Mouse (Mus musculus) heart, postnatal 0 days (tissue): ENCODE results near the gene Stxbp6. TPM values are rescaled to one million over a fixed set of nuclear protein-coding genes. Genes with fewer than 3 reads are reported as not detected.
"Not testable (repeated sequence)": the region's sequence is repeated elsewhere in the genome, so short reads cannot be mapped to it uniquely, and the experiment has no call there.

Experiments used
- ATAC-seq: fragments of 200-750 bp; cut with Nextera tagmentation; 2 replicates; pipeline ENCODE4 v1.8.0; 2017; ENCODE audit warnings: low read depth, moderate number of reproducible peaks, moderate library complexity; ENCODE audit not compliant: insufficient read depth
- DNase-seq: peaks from one replicate; pipeline ENCODE4 v3.0.0-alpha.2; 2016; ENCODE audit warnings: low spot score
- H3K27ac ChIP-seq: fragments of 300-500 bp; sonication (generic); 2 replicates; pipeline ENCODE4 v1.5.1; 2014; ENCODE audit warnings: low read depth, mild to moderate bottlenecking
- H3K27me3 ChIP-seq: fragments of 300-500 bp; sonication (generic); 2 replicates; pipeline ENCODE4 v1.6.1; 2014; ENCODE audit warnings: low read length, mixed read lengths; ENCODE audit not compliant: control insufficient read depth, insufficient read depth
- H3K36me3 ChIP-seq: fragments of 300-500 bp; sonication (generic); replicated peaks from 2 replicates; pipeline ENCODE4 v1.6.1; 2014; ENCODE audit warnings: low read length, mixed read lengths; ENCODE audit not compliant: control insufficient read depth, insufficient read depth
- H3K4me1 ChIP-seq: fragments of 300-500 bp; sonication (generic); 2 replicates; pipeline ENCODE4 v1.6.1; 2014; ENCODE audit warnings: antibody characterized with exemption; ENCODE audit not compliant: control insufficient read depth, insufficient read depth
- H3K4me2 ChIP-seq: fragments of 300-500 bp; sonication (generic); 2 replicates; pipeline ENCODE4 v1.6.1; 2014; ENCODE audit warnings: low read depth, mild to moderate bottlenecking, low read length, moderate library complexity
- H3K4me3 ChIP-seq: fragments of 300-500 bp; sonication (generic); 2 replicates; pipeline ENCODE4 v1.5.1; 2014; ENCODE audit warnings: low read depth, low read length
- H3K9ac ChIP-seq: fragments of 300-500 bp; sonication (generic); replicated peaks from 2 replicates; pipeline ENCODE4 v1.6.1; 2014; ENCODE audit warnings: low read depth, low read length, mixed read lengths
- H3K9me3 ChIP-seq: fragments of 300-500 bp; sonication (generic); replicated peaks from 2 replicates; pipeline ENCODE4 v1.6.1; 2016; ENCODE audit warnings: low read length; ENCODE audit not compliant: control insufficient read depth
- CTCF ChIP-seq: IDR thresholded peaks from 2 replicates; pipeline ENCODE4 v1.5.1; 2016; ENCODE audit warnings: antibody characterized with exemption, control low read depth, low read depth
- EP300 ChIP-seq: IDR thresholded peaks from 2 replicates; pipeline ENCODE4 v1.6.1; 2016; ENCODE audit warnings: antibody characterized with exemption, low read depth
- WGBS: fragments of 180-500 bp; shearing (Covaris S2); extraction: QIAGEN DNeasy Blood & Tissue Kit; methylation state at CpG from one replicate; pipeline ENCODE4 v1.1.7; 2014; 5-methylcytosine and 5-hydroxymethylcytosine counted together
- polyA plus RNA-seq: library from polyadenylated mRNA; unstranded; fragments of >200 nt; fragmentation: Nextera tagmentation; extraction: Ambion mirVana; gene quantifications from 2 replicates; pipeline ENCODE4 v1.2.1, GENCODE M21; 2015
- total RNA-seq: library from RNA; depleted of rRNA; stranded (reverse); fragments of >200 nt; gene quantifications from 2 replicates; pipeline ENCODE4 v1.2.3, GENCODE M21; 2014; ENCODE audit warnings: low replicate concordance

Gene Stxbp6
- total and polyA plus RNA-seq, 2 experiments from 2014 or later = 8.0 to 9.1 TPM

- WGBS = 81% methylated on average over 3 of the region's 3 CpGs
- no peak overlapping the region for H3K9ac ChIP-seq
Measured at GRCm38 (mm10) chr12:45056372-45056771, 18.1 kb downstream of the Stxbp6 start.

DNA sequence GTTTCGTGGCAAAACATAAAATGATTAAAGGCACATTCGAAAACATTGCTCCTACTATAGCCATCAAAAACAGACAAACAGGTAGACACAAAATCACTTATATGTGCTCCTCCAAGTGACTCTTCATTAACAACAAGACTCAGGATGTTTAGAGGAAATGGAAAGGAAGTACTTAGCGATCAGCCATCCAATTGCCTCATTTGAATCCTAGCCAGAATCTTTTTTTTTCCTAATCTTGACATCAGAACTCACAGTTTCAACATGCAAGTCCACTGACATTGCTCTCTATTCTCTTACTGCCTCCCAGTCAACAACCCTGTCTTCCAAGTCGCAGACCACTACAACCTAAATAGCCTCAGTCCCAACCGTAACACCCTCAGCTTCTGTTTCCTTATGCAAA, 21.2 kb downstream of the Stxbp6 start:
- Histone ChIP-seq H3K27me3 (no peaks in the 10 kb centered on the region), H3K9me3 (no peaks in the 10 kb centered on the region), H3K4me1 (0 out of 2 replicates have a peak, but pooled peaks cover 6% of the 10 kb centered on the region), H3K4me2 (no peak overlapping the region), H3K9ac (no peak overlapping the region), H3K27ac (no peak overlapping the region), H3K36me3 (no peaks in the 10 kb centered on the region), H3K4me3 (no peak overlapping the region)
- DNase-seq = no peak
- WGBS = 61% methylated on average over 5 of the region's 5 CpGs
- no peak for ATAC-seq
- TF ChIP-seq EP300 = no peak
- TF ChIP-seq CTCF = no peak

More at GRCm38 (mm10) chr12:45056372-45056771, 18.1 kb downstream of the Stxbp6 start:
- no peak for ATAC-seq
- no peak overlapping the region for H3K4me3 ChIP-seq
- H3K27ac ChIP-seq = no peak overlapping the region
- H3K9me3 ChIP-seq = no peaks in the 10 kb centered on the region
- 0 out of 2 replicates have a peak, but pooled peaks cover 15% of the 10 kb centered on the region for H3K4me1 ChIP-seq
- no peaks in the 10 kb centered on the region for H3K36me3 ChIP-seq
- no peaks in the 10 kb centered on the region for H3K27me3 ChIP-seq
- no peak for DNase-seq
- no peak overlapping the region for H3K4me2 ChIP-seq
- no peak for TF ChIP-seq EP300
- TF ChIP-seq CTCF = no peak

DNA sequence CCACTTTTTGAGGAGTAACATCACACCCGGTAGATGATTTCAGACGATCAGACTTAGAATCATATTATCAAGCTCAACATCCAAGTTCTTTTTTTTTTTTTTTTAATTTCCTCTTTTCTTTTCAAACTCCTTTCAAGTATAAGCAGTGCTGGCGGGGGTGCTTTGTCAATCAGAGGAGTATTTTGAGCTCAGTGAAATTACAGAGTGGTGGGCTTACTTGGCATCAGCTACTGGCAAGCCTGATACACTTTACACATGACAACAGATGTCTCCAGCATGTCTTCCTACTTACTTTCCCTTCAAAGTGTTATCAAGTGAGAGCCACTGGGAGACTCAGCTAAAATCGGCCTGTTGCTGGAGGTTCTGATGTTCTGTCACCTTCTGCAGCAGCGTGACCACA, 21.6 kb downstream of the Stxbp6 start:
- TF ChIP-seq EP300 = no peak
- TF ChIP-seq CTCF = no peak

DNA sequence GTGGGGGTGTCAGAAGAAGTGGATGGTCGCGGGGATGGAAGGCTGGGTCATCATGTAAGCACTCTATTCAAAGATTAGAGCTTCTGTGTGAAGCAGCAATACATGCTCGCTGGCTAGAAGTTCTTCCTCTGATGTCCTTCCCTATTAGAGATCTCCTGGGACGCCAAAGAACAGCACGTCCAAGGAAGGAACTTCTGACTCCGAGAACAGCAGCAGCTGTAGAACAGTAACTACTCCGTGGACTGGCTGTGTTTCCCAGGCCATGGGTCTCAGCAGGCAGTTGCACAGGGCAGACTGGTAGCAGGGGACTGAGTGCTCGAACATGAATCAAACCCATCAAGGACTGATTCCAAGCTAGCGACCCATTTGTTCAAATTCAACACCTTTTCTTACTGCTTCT, 24.6 kb downstream of the Stxbp6 start:
- no peak overlapping the region for H3K9ac ChIP-seq
- ATAC-seq (0 out of 2 replicates have a peak, but pooled peaks have one; percentile 17), DNase-seq (no peak)
- H3K9me3 ChIP-seq = no peaks in the 10 kb centered on the region
- 56% methylated on average over 9 of the region's 9 CpGs for WGBS
- H3K4me3 ChIP-seq = no peak overlapping the region
- no peak overlapping the region for H3K4me2 ChIP-seq
- H3K4me1 ChIP-seq = 0 out of 2 replicates have a peak, but pooled peaks cover 6% of the 10 kb centered on the region
- H3K27me3 ChIP-seq = no peaks in the 10 kb centered on the region
- no peak overlapping the region for H3K27ac ChIP-seq
- no peak for TF ChIP-seq EP300
- TF ChIP-seq CTCF = no peak
- H3K36me3 ChIP-seq = no peaks in the 10 kb centered on the region

More for the DNA sequence above, 21.6 kb downstream of the Stxbp6 start:
- Histone ChIP-seq H3K4me3 (no peak overlapping the region), H3K9me3 (no peaks in the 10 kb centered on the region), H3K36me3 (no peaks in the 10 kb centered on the region), H3K27ac (no peak overlapping the region), H3K4me1 (0 out of 2 replicates have a peak, but pooled peaks cover 6% of the 10 kb centered on the region), H3K4me2 (no peak overlapping the region), H3K27me3 (no peaks in the 10 kb centered on the region), H3K9ac (no peak overlapping the region)
- 69% methylated on average over 5 of the region's 5 CpGs for WGBS
- ATAC-seq (no peak), DNase-seq (no peak)

DNA sequence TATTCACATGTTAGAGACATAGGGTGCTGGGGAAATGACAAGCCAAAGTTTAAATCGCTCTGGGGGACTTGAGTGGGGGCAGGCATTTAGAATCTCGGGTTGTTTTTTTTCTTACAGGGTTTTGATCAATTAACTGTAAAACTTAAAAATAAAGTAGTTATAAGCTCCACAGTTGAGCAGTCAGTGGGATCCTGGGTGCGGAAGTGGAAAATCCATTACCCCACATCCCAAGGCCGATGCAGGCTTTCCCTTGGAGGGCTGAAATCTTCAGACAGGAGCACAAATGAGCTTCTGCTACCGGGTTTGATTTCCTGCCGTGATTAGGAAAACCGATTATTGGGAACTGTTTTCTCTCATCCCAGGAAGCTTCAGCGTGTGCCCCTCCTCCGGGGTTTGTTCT, 26.8 kb downstream of the Stxbp6 start:
- H3K9me3 ChIP-seq, H3K4me2 ChIP-seq, H3K4me3 ChIP-seq, H3K36me3 ChIP-seq, ATAC-seq, H3K9ac ChIP-seq, DNase-seq, H3K27me3 ChIP-seq: not testable (repeated sequence)
- peaks cover 11% of the 10 kb centered on the region for H3K4me1 ChIP-seq
- peak overlapping the region; percentile 39; the same call in 1 of the 2 replicates for H3K27ac ChIP-seq
- 41% methylated on average over 8 of the region's 9 CpGs for WGBS

DNA sequence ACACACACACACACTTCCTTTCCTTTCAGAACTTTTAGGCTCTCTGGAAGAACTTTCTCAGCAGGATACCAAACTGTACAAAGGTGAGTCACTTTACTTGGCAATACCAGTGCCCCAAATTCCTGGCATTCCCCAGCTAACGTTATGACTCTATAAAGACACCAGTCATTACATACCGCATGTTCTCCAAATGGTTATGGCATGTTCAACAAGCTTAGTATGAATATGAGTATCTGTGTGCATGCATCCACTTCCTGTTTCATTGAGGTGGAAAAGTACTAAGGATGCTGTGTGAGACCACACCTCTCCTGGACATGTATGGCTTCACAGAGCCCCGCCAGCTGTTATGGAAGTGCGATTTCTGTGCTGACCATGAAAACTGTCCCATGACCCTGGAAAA, 27.3 kb downstream of the Stxbp6 start:
- 49% methylated on average over 4 of the region's 4 CpGs for WGBS
- H3K27me3 ChIP-seq = no peaks in the 10 kb centered on the region
- TF ChIP-seq CTCF = no peak
- no peak for TF ChIP-seq EP300
- 0 out of 2 replicates have a peak, but pooled peaks have one; percentile 14 for ATAC-seq
- H3K9ac ChIP-seq = no peak overlapping the region
- H3K4me3 ChIP-seq = no peak overlapping the region
- no peaks in the 10 kb centered on the region for H3K9me3 ChIP-seq
- DNase-seq = no peak
- no peaks in the 10 kb centered on the region for H3K36me3 ChIP-seq
- peak overlapping the region; percentile 39; the same call in 1 of the 2 replicates for H3K27ac ChIP-seq
- no peak overlapping the region for H3K4me2 ChIP-seq
- peaks cover 16% of the 10 kb centered on the region for H3K4me1 ChIP-seq
